Mouse (Mus musculus): ENCODE data around the gene Trnp1. TPM values are rescaled to one million over a fixed set of nuclear protein-coding genes. Genes with fewer than 3 reads are reported as not detected.

Gene Trnp1
- polyA plus RNA-seq, 1 experiment from 2014 or later, result 3.7 TPM

GRCm38 (mm10) chr4:133448708-133449388 lies 49.5 kb downstream of the Trnp1 start:
- Histone ChIP-seq H3K9ac (no peak overlapping the region), H3K4me3 (no peak overlapping the region), H3K27ac (no peak overlapping the region), H3K4me2 (replicated peaks) (no peak overlapping the region), H3K36me3 (no peaks in the 10 kb centered on the region), H3K27me3 (replicated peaks) (no peaks in the 10 kb centered on the region), H3K9me3 (no peaks in the 10 kb centered on the region), H3K4me1 (peaks cover 11% of the 10 kb centered on the region; the same call in 1 of the 2 replicates)
- ATAC-seq (ENCODE audit: low FRiP score, low read depth), result no peak
- 48% methylated on average over 8 of the region's 8 CpGs for WGBS

- Histone ChIP-seq H3K36me3 (no peaks in the 10 kb centered on the region), H3K4me3 (no peak overlapping the region), H3K9ac (no peak overlapping the region), H3K4me2 (replicated peaks) (no peak overlapping the region), H3K27me3 (replicated peaks) (no peaks in the 10 kb centered on the region), H3K4me1 (peaks cover 14% of the 10 kb centered on the region), H3K27ac (no peak overlapping the region), H3K9me3 (no peaks in the 10 kb centered on the region)
- ATAC-seq (ENCODE audit: low FRiP score, low read depth), result no peak
- WGBS, result 82% methylated on average over 11 of the region's 11 CpGs
These were observed 50.4 kb downstream of the Trnp1 start for GRCm38 (mm10) chr4:133447967-133448366.

GRCm38 (mm10) chr4:133447366-133447765 lies 51.0 kb downstream of the Trnp1 start:
- no peak overlapping the region for H3K27ac ChIP-seq
- H3K9me3 ChIP-seq, result no peaks in the 10 kb centered on the region
- H3K4me2 ChIP-seq (replicated peaks), result no peak overlapping the region
- no peaks in the 10 kb centered on the region for H3K36me3 ChIP-seq
- peaks cover 17% of the 10 kb centered on the region for H3K4me1 ChIP-seq
- H3K27me3 ChIP-seq (replicated peaks), result no peaks in the 10 kb centered on the region
- no peak overlapping the region for H3K4me3 ChIP-seq
- H3K9ac ChIP-seq, result no peak overlapping the region
- ATAC-seq (ENCODE audit: low FRiP score, low read depth), result no peak
- 60% methylated on average over 5 of the region's 5 CpGs for WGBS

GRCm38 (mm10) chr4:133445727-133446126 lies 52.6 kb downstream of the Trnp1 start:
- Histone ChIP-seq H3K4me2 (replicated peaks) (no peak overlapping the region), H3K27ac (no peak overlapping the region), H3K36me3 (no peaks in the 10 kb centered on the region), H3K9me3 (no peaks in the 10 kb centered on the region), H3K27me3 (replicated peaks) (no peaks in the 10 kb centered on the region), H3K4me1 (peaks cover 20% of the 10 kb centered on the region), H3K9ac (no peak overlapping the region), H3K4me3 (no peak overlapping the region)
- 88% methylated on average over 5 of the region's 5 CpGs for WGBS
- ATAC-seq (ENCODE audit: low FRiP score, low read depth), result no peak

- Histone ChIP-seq H3K4me1 (peaks cover 24% of the 10 kb centered on the region), H3K4me3 (no peak overlapping the region), H3K4me2 (replicated peaks) (no peak overlapping the region), H3K9ac (0 out of 2 replicates have a peak overlapping the region, but pooled peaks have one; percentile 38), H3K27ac (no peak overlapping the region), H3K36me3 (no peaks in the 10 kb centered on the region), H3K9me3 (no peaks in the 10 kb centered on the region), H3K27me3 (replicated peaks) (no peaks in the 10 kb centered on the region)
- ATAC-seq (ENCODE audit: low FRiP score, low read depth), result no peak
- WGBS, result 51% methylated on average over 5 of the region's 5 CpGs
These were observed 55.3 kb downstream of the Trnp1 start for GRCm38 (mm10) chr4:133443085-133443484.

- Histone ChIP-seq H3K4me2 (replicated peaks) (no peak overlapping the region), H3K36me3 (no peaks in the 10 kb centered on the region), H3K27me3 (replicated peaks) (no peaks in the 10 kb centered on the region), H3K27ac (no peak overlapping the region), H3K9ac (no peak overlapping the region), H3K9me3 (no peaks in the 10 kb centered on the region), H3K4me3 (no peak overlapping the region), H3K4me1 (peaks cover 24% of the 10 kb centered on the region)
- WGBS, result 33% methylated on average over 3 of the region's 3 CpGs
- no peak for ATAC-seq (ENCODE audit: low FRiP score, low read depth)
These were observed 56.2 kb downstream of the Trnp1 start for GRCm38 (mm10) chr4:133442194-133442593.

Other genes with a start within 250 kb of the Trnp1 start
- gene Sytl1, start 235.4 kb downstream of the Trnp1 start, polyA plus RNA-seq (2016; fragmentation: Nextera tagmentation; extraction: Ambion mirVana), result 0.66 and 0.73 TPM in 2 replicates
- 82.0 and 84.2 TPM in 2 replicates for gene Tmem222, start 220.8 kb downstream of the Trnp1 start, polyA plus RNA-seq (2016; fragmentation: Nextera tagmentation; extraction: Ambion mirVana)
- gene Wdtc1, start 145.1 kb downstream of the Trnp1 start, polyA plus RNA-seq (2016; fragmentation: Nextera tagmentation; extraction: Ambion mirVana), result 22.3 and 28.3 TPM in 2 replicates
- gene Slc9a1, start 128.8 kb downstream of the Trnp1 start, polyA plus RNA-seq (2016; fragmentation: Nextera tagmentation; extraction: Ambion mirVana), result 7.1 and 9.0 TPM in 2 replicates
- gene Tent5b, start 18.4 kb downstream of the Trnp1 start, polyA plus RNA-seq (2016; fragmentation: Nextera tagmentation; extraction: Ambion mirVana), result 0.29 and 0.66 TPM in 2 replicates
- gene Kdf1, start 20.4 kb upstream of the Trnp1 start, polyA plus RNA-seq (2016; fragmentation: Nextera tagmentation; extraction: Ambion mirVana), result 1.1 and 1.5 TPM in 2 replicates
- gene Nudc, start 47.4 kb upstream of the Trnp1 start, polyA plus RNA-seq (2016; fragmentation: Nextera tagmentation; extraction: Ambion mirVana), result 335 and 339 TPM in 2 replicates
- gene Nr0b2, start 54.8 kb upstream of the Trnp1 start, polyA plus RNA-seq (2016; fragmentation: Nextera tagmentation; extraction: Ambion mirVana), result not detected in 2 replicates
- gene Gpatch3, start 76.2 kb upstream of the Trnp1 start, polyA plus RNA-seq (2016; fragmentation: Nextera tagmentation; extraction: Ambion mirVana), result 11.7 and 13.7 TPM in 2 replicates
- gene Gpn2, start 85.8 kb upstream of the Trnp1 start, polyA plus RNA-seq (2016; fragmentation: Nextera tagmentation; extraction: Ambion mirVana), result 22.7 and 24.7 TPM in 2 replicates
- gene Sfn, start 103.6 kb upstream of the Trnp1 start, polyA plus RNA-seq (2016; fragmentation: Nextera tagmentation; extraction: Ambion mirVana), result 8.3 and 9.5 TPM in 2 replicates
- gene Zdhhc18, start 151.6 kb upstream of the Trnp1 start, polyA plus RNA-seq (2016; fragmentation: Nextera tagmentation; extraction: Ambion mirVana), result 9.9 and 11.5 TPM in 2 replicates
- 16.4 and 16.9 TPM in 2 replicates for gene Pigv, start 174.1 kb upstream of the Trnp1 start, polyA plus RNA-seq (2016; fragmentation: Nextera tagmentation; extraction: Ambion mirVana)

All from neural tube, embryonic 12.5 days (tissue).